Mouse (Mus musculus): ENCODE data around the gene Ifna9. TPM values are rescaled to one million over a fixed set of nuclear protein-coding genes. Genes with fewer than 3 reads are reported as not detected.
"Not testable (repeated sequence)": the region's sequence is repeated elsewhere in the genome, so short reads cannot be mapped to it uniquely, and the experiment has no call there.

Gene Ifna9
- total and polyA plus RNA-seq, 3 experiments: not detected

DNA sequence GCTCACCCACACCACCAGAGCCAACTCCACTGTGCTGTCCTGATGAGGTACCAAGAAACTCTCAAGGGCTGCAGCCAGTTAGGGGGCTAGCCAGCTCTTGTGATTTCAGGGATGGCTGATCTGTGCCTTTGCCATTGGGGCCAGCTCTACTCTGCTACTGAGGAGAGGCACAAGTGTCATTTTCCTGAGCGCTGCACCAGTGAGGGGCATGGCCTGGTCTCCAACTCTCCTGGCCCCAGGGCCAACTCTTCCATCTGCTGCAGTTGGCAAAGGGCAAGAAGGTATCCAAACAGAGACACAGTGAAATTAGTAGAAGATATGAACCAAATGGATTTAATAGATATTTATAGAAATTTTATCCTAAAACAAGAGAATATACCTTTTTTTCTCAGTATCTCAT lies 30.4 kb downstream of the Ifna9 start:
- H3K9ac ChIP-seq (ENCODE audit: low read depth, low read length): no peak overlapping the region
- intact Hi-C loops (cut with DNase I): no loop called here
- 94% methylated on average over 1 of the region's 1 CpGs for WGBS
- no peak overlapping the region for H3K27ac ChIP-seq
- TF ChIP-seq POLR2A (IDR thresholded peaks at IDR 0.05; ENCODE audit: insufficient read depth, low read depth, low read length): no peak
- no peak for TF ChIP-seq EP300 (IDR thresholded peaks at IDR 0.05; ENCODE audit: insufficient read depth, low read depth, low read length)
- no peak for TF ChIP-seq CTCF (IDR thresholded peaks at IDR 0.05)
- DNase-seq: no peak
- no peaks in the 10 kb centered on the region for H3K27me3 ChIP-seq (ENCODE audit: control insufficient read depth, insufficient read depth, low read length)
- no peaks in the 10 kb centered on the region for H3K36me3 ChIP-seq (ENCODE audit: control insufficient read depth, insufficient read depth, low read length)
- H3K4me3 ChIP-seq: no peak overlapping the region
- H3K4me1 ChIP-seq (ENCODE audit: control insufficient read depth, insufficient read depth, low read length): no peaks in the 10 kb centered on the region
- no peaks in the 10 kb centered on the region for H3K79me2 ChIP-seq (replicated peaks; ENCODE audit: control insufficient read depth, insufficient read depth, low read length)

DNA sequence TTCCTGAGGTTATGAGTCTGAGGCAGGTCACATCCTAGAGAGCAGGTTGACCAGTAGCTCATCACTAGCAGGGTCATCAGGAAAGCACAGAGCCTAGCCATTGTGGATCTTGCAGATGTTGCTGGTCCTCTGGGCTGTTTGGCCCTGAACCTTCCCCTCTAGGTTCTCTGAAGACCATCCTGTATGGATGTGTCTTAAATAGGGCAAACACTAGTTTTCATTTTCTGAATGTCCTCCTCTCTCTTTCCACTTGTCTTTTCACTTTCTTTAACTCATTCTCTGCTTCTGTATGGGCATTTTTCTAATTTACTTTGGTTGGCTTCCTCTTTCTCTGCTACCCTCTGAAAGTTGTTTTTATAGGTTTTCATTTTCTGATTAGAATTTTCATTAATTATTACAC lies 34.0 kb downstream of the Ifna9 start, which contains the start of gene Ifna15:
Gene Ifna15 (minus strand): TSS at position 101 of the 400 bp plus-strand sequence.
- H3K36me3 ChIP-seq (ENCODE audit: control insufficient read depth, insufficient read depth, low read length); DNase-seq; H3K4me3 ChIP-seq; H3K27me3 ChIP-seq (ENCODE audit: control insufficient read depth, insufficient read depth, low read length); intact Hi-C loops (cut with DNase I); H3K27ac ChIP-seq; H3K4me1 ChIP-seq (ENCODE audit: control insufficient read depth, insufficient read depth, low read length); H3K9ac ChIP-seq (ENCODE audit: low read depth, low read length); H3K79me2 ChIP-seq (replicated peaks; ENCODE audit: control insufficient read depth, insufficient read depth, low read length): not testable (repeated sequence)

GRCm38 (mm10) chr4:88550161-88550945 lies 41.8 kb downstream of the Ifna9 start:
- no peaks in the 10 kb centered on the region for H3K27me3 ChIP-seq (ENCODE audit: control insufficient read depth, insufficient read depth, low read length)

GRCm38 (mm10) chr4:88547986-88548385 lies 44.2 kb downstream of the Ifna9 start:
- Histone ChIP-seq H3K36me3 (ENCODE audit: control insufficient read depth, insufficient read depth, low read length) (no peaks in the 10 kb centered on the region), H3K27ac (no peak overlapping the region), H3K4me3 (no peak overlapping the region), H3K4me1 (ENCODE audit: control insufficient read depth, insufficient read depth, low read length) (peaks cover 1% of the 10 kb centered on the region), H3K9ac (ENCODE audit: low read depth, low read length) (no peak overlapping the region), H3K79me2 (replicated peaks; ENCODE audit: control insufficient read depth, insufficient read depth, low read length) (no peaks in the 10 kb centered on the region), H3K27me3 (ENCODE audit: control insufficient read depth, insufficient read depth, low read length) (no peaks in the 10 kb centered on the region)
- no peak for DNase-seq
- WGBS: 82% methylated on average over 1 of the region's 1 CpGs
- intact Hi-C loops (cut with DNase I): no loop called here
- no peak for TF ChIP-seq CTCF (IDR thresholded peaks at IDR 0.05)
- no peak for TF ChIP-seq POLR2A (IDR thresholded peaks at IDR 0.05; ENCODE audit: insufficient read depth, low read depth, low read length)
- no peak for TF ChIP-seq EP300 (IDR thresholded peaks at IDR 0.05; ENCODE audit: insufficient read depth, low read depth, low read length)

More at GRCm38 (mm10) chr4:88550161-88550945, 41.8 kb downstream of the Ifna9 start:
- H3K4me1 ChIP-seq (ENCODE audit: control insufficient read depth, insufficient read depth, low read length): peaks cover 1% of the 10 kb centered on the region
- H3K36me3 ChIP-seq (ENCODE audit: control insufficient read depth, insufficient read depth, low read length): no peaks in the 10 kb centered on the region
- no peaks in the 10 kb centered on the region for H3K79me2 ChIP-seq (replicated peaks; ENCODE audit: control insufficient read depth, insufficient read depth, low read length)
- peak overlapping the region; percentile 36 for H3K27ac ChIP-seq
- H3K4me3 ChIP-seq: peak overlapping the region; percentile 54
- TF ChIP-seq EP300 (IDR thresholded peaks at IDR 0.05; ENCODE audit: insufficient read depth, low read depth, low read length): 0 out of 2 replicates have a peak, but pooled peaks have one; percentile 50
- peak; percentile 87 for TF ChIP-seq CTCF (IDR thresholded peaks at IDR 0.05)
- no peak for TF ChIP-seq POLR2A (IDR thresholded peaks at IDR 0.05; ENCODE audit: insufficient read depth, low read depth, low read length)
- intact Hi-C loops (cut with DNase I): loop anchor here (2.0 to 5.0 kb wide), 2 partner anchors 90 to 458 kb away; partner anchors contain the start of gene Focad
- H3K9ac ChIP-seq (ENCODE audit: low read depth, low read length): peak overlapping the region; percentile 37
- WGBS: 20% methylated on average over 22 of the region's 22 CpGs
- DNase-seq: peak; percentile 80 to 84

DNA sequence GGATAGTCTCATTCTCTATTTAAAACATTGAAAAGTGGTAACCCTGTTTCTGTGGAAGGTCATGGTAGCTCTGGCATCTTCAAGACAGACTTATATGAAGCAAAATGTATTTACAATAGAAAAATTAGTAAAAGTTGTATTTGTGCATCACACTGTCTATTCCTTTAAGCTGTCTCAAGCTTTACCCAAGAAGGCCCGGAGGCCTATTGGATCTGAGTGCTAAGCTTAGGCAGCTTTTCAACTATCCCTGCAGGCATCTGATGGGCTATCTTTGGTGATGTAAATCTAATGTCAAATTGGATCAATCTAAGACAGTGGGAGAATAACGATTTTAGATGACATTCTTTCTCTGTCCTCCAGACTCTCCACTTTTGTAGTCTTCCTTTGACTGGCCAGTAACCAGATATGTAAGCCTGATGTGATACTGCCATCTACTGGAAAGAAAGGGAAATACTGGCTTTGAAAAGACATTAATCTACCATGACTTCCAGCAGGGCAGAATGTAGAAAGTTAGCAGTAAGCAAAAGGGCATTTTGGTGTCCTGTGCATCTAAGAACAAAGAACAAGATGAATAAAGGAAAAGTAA lies 48.4 kb downstream of the Ifna9 start:
- H3K27ac ChIP-seq: no peak overlapping the region
- 45% methylated on average over 2 of the region's 2 CpGs for WGBS
- H3K36me3 ChIP-seq (ENCODE audit: control insufficient read depth, insufficient read depth, low read length): no peaks in the 10 kb centered on the region
- intact Hi-C loops (cut with DNase I): loop anchor here (1.0 to 5.0 kb wide), 5 partner anchors 20 to 1175 kb away; partner anchors contain the start of gene Mllt3
- no peaks in the 10 kb centered on the region for H3K27me3 ChIP-seq (ENCODE audit: control insufficient read depth, insufficient read depth, low read length)
- DNase-seq: no peak
- H3K4me3 ChIP-seq: no peak overlapping the region
- H3K9ac ChIP-seq (ENCODE audit: low read depth, low read length): no peak overlapping the region
- no peaks in the 10 kb centered on the region for H3K79me2 ChIP-seq (replicated peaks; ENCODE audit: control insufficient read depth, insufficient read depth, low read length)
- H3K4me1 ChIP-seq (ENCODE audit: control insufficient read depth, insufficient read depth, low read length): no peaks in the 10 kb centered on the region
- TF ChIP-seq EP300 (IDR thresholded peaks at IDR 0.05; ENCODE audit: insufficient read depth, low read depth, low read length) (no peak), POLR2A (IDR thresholded peaks at IDR 0.05; ENCODE audit: insufficient read depth, low read depth, low read length) (no peak), CTCF (IDR thresholded peaks at IDR 0.05) (no peak; the same call in 1 of the 2 replicates)

Other genes starting within 250 kb of the Ifna9 start
Only the 30 nearest of the 31 such genes appear.
- 1 to 10 TPM; 3.5 to 5.4 TPM for gene Hacd4, start 153.5 kb downstream of the Ifna9 start, total RNA-seq (2021)
- gene Hacd4, start 153.5 kb downstream of the Ifna9 start, polyA plus RNA-seq (2012; rRNA removed): 2.9 and 5.0 TPM in 2 replicates
- gene Ifnb1, start 69.6 kb downstream of the Ifna9 start, total RNA-seq (2021): not detected
- not detected in 2 replicates for gene Ifnb1, start 69.6 kb downstream of the Ifna9 start, polyA plus RNA-seq (2012; rRNA removed)
- not detected for gene Ifna15, start 34.1 kb downstream of the Ifna9 start, total RNA-seq (2021)
- gene Ifna15, start 34.1 kb downstream of the Ifna9 start, polyA plus RNA-seq (2012; rRNA removed): not detected in 2 replicates
- gene Ifna14, start 20.6 kb downstream of the Ifna9 start, total RNA-seq (2021): not detected
- not detected in 2 replicates for gene Ifna14, start 20.6 kb downstream of the Ifna9 start, polyA plus RNA-seq (2012; rRNA removed)
- not detected for gene Ifna12, start 11.0 kb upstream of the Ifna9 start, total RNA-seq (2021)
- gene Ifna12, start 11.0 kb upstream of the Ifna9 start, polyA plus RNA-seq (2012; rRNA removed): not detected in 2 replicates
- gene C87499, start 42.0 kb upstream of the Ifna9 start, total RNA-seq (2021): not detected
- not detected in 2 replicates for gene C87499, start 42.0 kb upstream of the Ifna9 start, polyA plus RNA-seq (2012; rRNA removed)
- gene Ifna13, start 52.1 kb upstream of the Ifna9 start, total RNA-seq (2021): not detected
- gene Ifna13, start 52.1 kb upstream of the Ifna9 start, polyA plus RNA-seq (2012; rRNA removed): not detected in 2 replicates
- gene Ifna16, start 84.5 kb upstream of the Ifna9 start, total RNA-seq (2021): not detected
- gene Ifna16, start 84.5 kb upstream of the Ifna9 start, polyA plus RNA-seq (2012; rRNA removed): not detected in 2 replicates
- gene Ifna2, start 91.5 kb upstream of the Ifna9 start, total RNA-seq (2021): not detected
- gene Ifna2, start 91.5 kb upstream of the Ifna9 start, polyA plus RNA-seq (2012; rRNA removed): not detected in 2 replicates
- gene Ifnab, start 99.0 kb upstream of the Ifna9 start, total RNA-seq (2021): not detected
- not detected in 2 replicates for gene Ifnab, start 99.0 kb upstream of the Ifna9 start, polyA plus RNA-seq (2012; rRNA removed)
- under 1 TPM in 1 of 2 experiments, not detected in 1; 0.36 TPM for gene Gm26566, start 129.4 kb upstream of the Ifna9 start, total RNA-seq (2021)
- 0.20 TPM in 1 of 2 replicates, not detected in the other for gene Gm26566, start 129.4 kb upstream of the Ifna9 start, polyA plus RNA-seq (2012; rRNA removed)
- 10 to 100 TPM; 71.0 to 71.1 TPM for gene Klhl9, start 130.1 kb upstream of the Ifna9 start, total RNA-seq (2021)
- 11.8 and 26.1 TPM in 2 replicates for gene Klhl9, start 130.1 kb upstream of the Ifna9 start, polyA plus RNA-seq (2012; rRNA removed)
- not detected for gene Gm13271, start 162.5 kb upstream of the Ifna9 start, total RNA-seq (2021)
- gene Gm13271, start 162.5 kb upstream of the Ifna9 start, polyA plus RNA-seq (2012; rRNA removed): not detected in 2 replicates
- gene Gm13283, start 167.7 kb upstream of the Ifna9 start, total RNA-seq (2021): not detected
- not detected in 2 replicates for gene Gm13283, start 167.7 kb upstream of the Ifna9 start, polyA plus RNA-seq (2012; rRNA removed)
- not detected for gene Gm13290, start 181.4 kb upstream of the Ifna9 start, total RNA-seq (2021)
- gene Gm13290, start 181.4 kb upstream of the Ifna9 start, polyA plus RNA-seq (2012; rRNA removed): not detected in 2 replicates
- gene Gm13289, start 184.5 kb upstream of the Ifna9 start, total RNA-seq (2021): not detected
- gene Gm13289, start 184.5 kb upstream of the Ifna9 start, polyA plus RNA-seq (2012; rRNA removed): not detected in 2 replicates
- not detected for gene Gm13272, start 187.5 kb upstream of the Ifna9 start, total RNA-seq (2021)
- not detected in 2 replicates for gene Gm13272, start 187.5 kb upstream of the Ifna9 start, polyA plus RNA-seq (2012; rRNA removed)
- gene Ifnz, start 189.7 kb upstream of the Ifna9 start, total RNA-seq (2021): not detected
- gene Ifnz, start 189.7 kb upstream of the Ifna9 start, polyA plus RNA-seq (2012; rRNA removed): not detected in 2 replicates
- gene Gm13276, start 193.3 kb upstream of the Ifna9 start, total RNA-seq (2021): not detected
- not detected in 2 replicates for gene Gm13276, start 193.3 kb upstream of the Ifna9 start, polyA plus RNA-seq (2012; rRNA removed)
- gene Gm13277, start 196.2 kb upstream of the Ifna9 start, total RNA-seq (2021): not detected
- gene Gm13277, start 196.2 kb upstream of the Ifna9 start, polyA plus RNA-seq (2012; rRNA removed): not detected in 2 replicates
- gene Gm13278, start 199.2 kb upstream of the Ifna9 start, total RNA-seq (2021): not detected
- not detected in 2 replicates for gene Gm13278, start 199.2 kb upstream of the Ifna9 start, polyA plus RNA-seq (2012; rRNA removed)
- gene Gm13275, start 202.1 kb upstream of the Ifna9 start, total RNA-seq (2021): not detected
- gene Gm13275, start 202.1 kb upstream of the Ifna9 start, polyA plus RNA-seq (2012; rRNA removed): not detected in 2 replicates
- not detected for gene Gm13279, start 205.0 kb upstream of the Ifna9 start, total RNA-seq (2021)
- not detected in 2 replicates for gene Gm13279, start 205.0 kb upstream of the Ifna9 start, polyA plus RNA-seq (2012; rRNA removed)
- gene Gm13285, start 207.3 kb upstream of the Ifna9 start, total RNA-seq (2021): not detected
- not detected in 2 replicates for gene Gm13285, start 207.3 kb upstream of the Ifna9 start, polyA plus RNA-seq (2012; rRNA removed)
- gene Gm13287, start 210.9 kb upstream of the Ifna9 start, total RNA-seq (2021): not detected
- gene Gm13287, start 210.9 kb upstream of the Ifna9 start, polyA plus RNA-seq (2012; rRNA removed): not detected in 2 replicates
- gene Gm13288, start 213.1 kb upstream of the Ifna9 start, total RNA-seq (2021): not detected
- gene Gm13288, start 213.1 kb upstream of the Ifna9 start, polyA plus RNA-seq (2012; rRNA removed): not detected in 2 replicates
- not detected for gene Ifna7, start 223.8 kb upstream of the Ifna9 start, total RNA-seq (2021)
- not detected in 2 replicates for gene Ifna7, start 223.8 kb upstream of the Ifna9 start, polyA plus RNA-seq (2012; rRNA removed)
- not detected for gene Ifna11, start 227.6 kb upstream of the Ifna9 start, total RNA-seq (2021)
- gene Ifna11, start 227.6 kb upstream of the Ifna9 start, polyA plus RNA-seq (2012; rRNA removed): not detected in 2 replicates
- gene Ifna6, start 235.0 kb upstream of the Ifna9 start, total RNA-seq (2021): not detected
- not detected in 2 replicates for gene Ifna6, start 235.0 kb upstream of the Ifna9 start, polyA plus RNA-seq (2012; rRNA removed)
- not detected for gene Ifna5, start 243.1 kb upstream of the Ifna9 start, total RNA-seq (2021)
- gene Ifna5, start 243.1 kb upstream of the Ifna9 start, polyA plus RNA-seq (2012; rRNA removed): not detected in 2 replicates